Mouse (Mus musculus): ENCODE measurements around the gene Nbr1. TPM values are rescaled to one million over a fixed set of nuclear protein-coding genes. Genes with fewer than 3 reads are reported as not detected.

The Nbr1 gene
- total and polyA plus RNA-seq, 3 experiments, result 77.3 to 98.9 (median 86.2) TPM

DNA sequence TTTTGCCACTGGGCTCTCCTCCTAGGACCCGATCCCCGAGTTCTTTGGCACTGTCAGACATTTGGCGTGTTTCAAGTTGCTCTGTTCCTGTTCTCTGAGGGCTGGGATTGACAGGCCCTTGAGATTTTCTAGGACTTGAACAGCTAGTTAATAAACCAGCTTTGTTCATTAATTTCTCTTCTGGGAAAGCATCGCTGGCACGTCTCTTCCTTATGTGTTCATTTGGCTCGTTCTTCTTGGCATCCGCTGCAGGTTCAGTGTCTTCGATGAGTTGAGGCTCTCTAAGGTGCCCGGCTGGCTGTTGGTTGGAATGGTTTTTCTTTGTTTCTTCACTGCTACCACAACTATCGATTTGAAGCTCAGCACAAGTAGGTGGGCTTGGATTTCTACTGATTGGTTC, 26.9 kb upstream of the Nbr1 start:
- intact Hi-C loops (cut with DNase I), result no loop called here
- TF ChIP-seq CTCF (IDR thresholded peaks at IDR 0.05), result no peak
- TF ChIP-seq EP300 (IDR thresholded peaks at IDR 0.05; ENCODE audit: insufficient read depth, low read depth, low read length), result no peak
- TF ChIP-seq POLR2A (IDR thresholded peaks at IDR 0.05; ENCODE audit: insufficient read depth, low read depth, low read length), result no peak
- no peaks in the 10 kb centered on the region for H3K4me1 ChIP-seq (ENCODE audit: control insufficient read depth, insufficient read depth, low read length)

DNA sequence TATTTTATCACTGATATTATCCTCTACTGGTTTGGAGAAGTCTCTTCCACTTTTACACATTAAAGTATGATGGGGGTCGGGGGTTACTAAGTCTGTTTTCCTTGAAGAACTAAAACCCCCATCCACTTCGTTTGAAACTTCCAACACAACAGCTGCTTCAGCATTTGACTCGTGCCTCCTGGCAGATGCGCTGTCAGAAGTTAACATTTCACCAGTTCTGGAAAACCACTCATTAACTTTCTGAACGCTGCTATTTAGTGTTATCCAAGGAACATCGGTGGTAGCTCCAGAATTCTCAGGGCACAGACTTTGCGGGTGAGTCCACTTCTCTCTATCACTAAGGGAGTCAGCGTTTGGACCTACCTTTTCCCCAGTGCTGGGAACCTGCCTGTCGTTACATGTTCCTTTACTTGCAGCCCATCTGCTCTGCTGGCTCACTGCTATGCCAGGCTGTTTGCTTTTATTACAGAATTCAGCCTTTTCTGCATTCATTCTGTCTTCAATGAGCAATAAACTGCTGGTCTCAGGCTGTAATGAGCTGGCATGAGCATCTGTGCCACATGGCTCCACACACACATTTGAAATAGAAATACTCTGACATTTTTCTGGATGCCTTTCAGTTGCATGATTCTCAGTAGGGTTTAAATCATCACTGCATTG, 25.9 kb upstream of the Nbr1 start:
- Histone ChIP-seq H3K27ac (no peak overlapping the region), H3K27me3 (ENCODE audit: control insufficient read depth, insufficient read depth, low read length) (no peaks in the 10 kb centered on the region), H3K79me2 (replicated peaks; ENCODE audit: control insufficient read depth, insufficient read depth, low read length) (no peaks in the 10 kb centered on the region), H3K36me3 (ENCODE audit: control insufficient read depth, insufficient read depth, low read length) (no peaks in the 10 kb centered on the region), H3K4me3 (no peak overlapping the region), H3K4me1 (ENCODE audit: control insufficient read depth, insufficient read depth, low read length) (no peaks in the 10 kb centered on the region), H3K9ac (ENCODE audit: low read depth, low read length) (no peak overlapping the region)
- intact Hi-C loops (cut with DNase I), result no loop called here
- WGBS, result 93% methylated on average over 9 of the region's 9 CpGs
- no peak for DNase-seq
- TF ChIP-seq CTCF (IDR thresholded peaks at IDR 0.05) (no peak), POLR2A (IDR thresholded peaks at IDR 0.05; ENCODE audit: insufficient read depth, low read depth, low read length) (no peak), EP300 (IDR thresholded peaks at IDR 0.05; ENCODE audit: insufficient read depth, low read depth, low read length) (no peak)

More for the DNA sequence above, 26.9 kb upstream of the Nbr1 start:
- Histone ChIP-seq H3K36me3 (ENCODE audit: control insufficient read depth, insufficient read depth, low read length) (no peaks in the 10 kb centered on the region), H3K27ac (no peak overlapping the region), H3K4me3 (no peak overlapping the region), H3K27me3 (ENCODE audit: control insufficient read depth, insufficient read depth, low read length) (no peaks in the 10 kb centered on the region), H3K9ac (ENCODE audit: low read depth, low read length) (no peak overlapping the region), H3K79me2 (replicated peaks; ENCODE audit: control insufficient read depth, insufficient read depth, low read length) (no peaks in the 10 kb centered on the region)
- no peak for DNase-seq
- 92% methylated on average over 10 of the region's 10 CpGs for WGBS

DNA sequence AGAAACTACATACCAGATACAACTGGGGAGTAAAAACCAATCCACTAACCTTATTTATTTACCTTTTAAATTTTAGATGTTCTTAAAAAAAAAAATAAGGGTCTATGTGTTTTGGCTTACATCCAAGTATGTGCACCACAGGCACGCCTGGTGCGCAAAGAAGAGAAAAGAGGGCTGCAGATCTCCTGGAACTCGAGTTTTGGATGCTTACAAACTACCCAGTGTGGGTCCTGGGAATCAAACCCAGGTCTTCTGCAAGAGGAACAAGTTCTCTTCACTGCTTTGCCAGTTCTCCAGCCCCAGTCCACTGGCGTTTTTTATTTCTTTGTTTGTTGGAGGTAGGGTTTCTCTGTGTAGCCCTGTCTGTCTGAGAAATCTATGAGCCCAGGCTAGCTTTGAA, 25.3 kb upstream of the Nbr1 start:
- Histone ChIP-seq H3K36me3 (ENCODE audit: control insufficient read depth, insufficient read depth, low read length) (no peaks in the 10 kb centered on the region), H3K79me2 (replicated peaks; ENCODE audit: control insufficient read depth, insufficient read depth, low read length) (no peaks in the 10 kb centered on the region), H3K27me3 (ENCODE audit: control insufficient read depth, insufficient read depth, low read length) (no peaks in the 10 kb centered on the region), H3K9ac (ENCODE audit: low read depth, low read length) (no peak overlapping the region), H3K4me1 (ENCODE audit: control insufficient read depth, insufficient read depth, low read length) (no peaks in the 10 kb centered on the region), H3K27ac (no peak overlapping the region), H3K4me3 (no peak overlapping the region)
- 88% methylated on average over 4 of the region's 4 CpGs for WGBS
- intact Hi-C loops (cut with DNase I), result no loop called here
- TF ChIP-seq CTCF (IDR thresholded peaks at IDR 0.05), result no peak
- no peak for TF ChIP-seq POLR2A (IDR thresholded peaks at IDR 0.05; ENCODE audit: insufficient read depth, low read depth, low read length)
- no peak for TF ChIP-seq EP300 (IDR thresholded peaks at IDR 0.05; ENCODE audit: insufficient read depth, low read depth, low read length)
- DNase-seq, result no peak

DNA sequence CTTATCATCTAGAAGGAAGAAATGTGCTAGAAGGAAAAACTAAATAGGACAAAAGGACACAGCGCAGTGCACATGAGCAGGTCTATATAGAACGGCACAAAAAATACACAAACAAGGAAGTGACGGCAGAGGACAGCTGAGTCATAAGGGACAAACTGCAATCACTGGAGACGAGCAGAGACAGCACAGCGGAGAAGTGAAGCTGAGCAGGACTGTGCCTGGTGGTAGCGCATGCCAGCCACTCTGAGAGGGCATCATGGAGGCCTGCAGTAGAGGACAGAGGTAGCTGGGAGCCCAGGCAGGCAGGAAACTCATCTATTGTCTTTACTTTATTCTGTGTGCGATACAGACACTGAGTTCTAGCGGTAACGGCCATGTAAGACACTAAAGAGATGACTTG, 8.4 kb upstream of the Nbr1 start:
- H3K4me1 ChIP-seq (ENCODE audit: control insufficient read depth, insufficient read depth, low read length), result no peaks in the 10 kb centered on the region
- no peak for DNase-seq
- intact Hi-C loops (cut with DNase I), result loop anchor here (5.0 kb wide), 1 partner anchor 1434 kb away; no protein-coding TSS in a partner anchor
- no peaks in the 10 kb centered on the region for H3K36me3 ChIP-seq (ENCODE audit: control insufficient read depth, insufficient read depth, low read length)
- no peak for TF ChIP-seq CTCF (IDR thresholded peaks at IDR 0.05)
- no peak for TF ChIP-seq EP300 (IDR thresholded peaks at IDR 0.05; ENCODE audit: insufficient read depth, low read depth, low read length)
- no peak for TF ChIP-seq POLR2A (IDR thresholded peaks at IDR 0.05; ENCODE audit: insufficient read depth, low read depth, low read length)
- WGBS, result 70% methylated on average over 9 of the region's 9 CpGs
- no peak overlapping the region for H3K4me3 ChIP-seq
- H3K27ac ChIP-seq, result no peak overlapping the region
- no peak overlapping the region for H3K9ac ChIP-seq (ENCODE audit: low read depth, low read length)
- no peaks in the 10 kb centered on the region for H3K27me3 ChIP-seq (ENCODE audit: control insufficient read depth, insufficient read depth, low read length)
- no peaks in the 10 kb centered on the region for H3K79me2 ChIP-seq (replicated peaks; ENCODE audit: control insufficient read depth, insufficient read depth, low read length)

DNA sequence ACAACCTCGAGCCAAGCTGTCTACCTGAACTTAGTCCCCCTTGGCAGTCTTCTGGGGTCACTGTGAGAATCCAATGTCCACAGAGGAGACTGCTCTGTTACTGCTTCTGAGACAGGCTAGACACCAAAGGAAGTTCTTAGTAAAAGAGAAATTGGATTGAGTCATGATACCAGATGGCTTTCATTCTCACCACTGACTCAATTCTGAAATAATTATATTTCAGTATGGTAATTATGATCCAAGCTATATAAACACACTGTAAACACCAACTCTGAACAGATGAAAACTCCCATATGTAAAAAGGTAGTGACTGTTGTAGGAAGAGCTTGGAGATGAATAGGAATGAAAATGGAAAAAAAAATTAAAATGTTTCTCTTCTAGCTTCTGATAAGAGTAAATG, 7.8 kb upstream of the Nbr1 start:
- WGBS, result 46% methylated on average over 1 of the region's 1 CpGs
- no peak for DNase-seq
- TF ChIP-seq CTCF (IDR thresholded peaks at IDR 0.05) (no peak), POLR2A (IDR thresholded peaks at IDR 0.05; ENCODE audit: insufficient read depth, low read depth, low read length) (no peak), EP300 (IDR thresholded peaks at IDR 0.05; ENCODE audit: insufficient read depth, low read depth, low read length) (no peak)

DNA sequence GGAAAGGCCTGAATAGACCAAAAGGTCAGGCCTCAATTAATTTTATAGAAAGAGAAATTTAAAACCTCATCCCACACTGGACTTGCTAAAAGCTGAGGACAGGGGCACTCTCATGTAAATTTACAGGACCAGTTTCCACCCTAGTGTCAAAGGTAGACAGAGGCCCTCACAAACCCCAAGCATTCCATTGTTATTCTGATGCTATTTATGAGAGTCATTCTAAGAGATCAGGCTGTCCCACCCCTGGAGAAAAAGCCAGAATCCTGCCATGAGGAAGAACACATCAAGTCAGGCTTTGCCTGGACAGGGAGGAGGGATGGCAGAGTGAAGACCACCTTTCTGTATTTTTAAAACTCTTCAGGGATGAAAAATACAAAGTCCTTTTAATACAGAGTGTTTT, 3.4 kb upstream of the Nbr1 start:
- no peak for TF ChIP-seq POLR2A (IDR thresholded peaks at IDR 0.05; ENCODE audit: insufficient read depth, low read depth, low read length)
- no peak for TF ChIP-seq EP300 (IDR thresholded peaks at IDR 0.05; ENCODE audit: insufficient read depth, low read depth, low read length)
- TF ChIP-seq CTCF (IDR thresholded peaks at IDR 0.05), result no peak
- no peaks in the 10 kb centered on the region for H3K4me1 ChIP-seq (ENCODE audit: control insufficient read depth, insufficient read depth, low read length)
- H3K9ac ChIP-seq (ENCODE audit: low read depth, low read length), result no peak overlapping the region
- H3K79me2 ChIP-seq (replicated peaks; ENCODE audit: control insufficient read depth, insufficient read depth, low read length), result no peaks in the 10 kb centered on the region
- H3K27ac ChIP-seq, result no peak overlapping the region
- H3K4me3 ChIP-seq, result no peak overlapping the region
- intact Hi-C loops (cut with DNase I), result no loop called here
- no peaks in the 10 kb centered on the region; the same call in 1 of the 2 replicates for H3K36me3 ChIP-seq (ENCODE audit: control insufficient read depth, insufficient read depth, low read length)
- DNase-seq, result no peak
- no peaks in the 10 kb centered on the region for H3K27me3 ChIP-seq (ENCODE audit: control insufficient read depth, insufficient read depth, low read length)

More for the DNA sequence above, 7.8 kb upstream of the Nbr1 start:
- Histone ChIP-seq H3K9ac (ENCODE audit: low read depth, low read length) (no peak overlapping the region), H3K27me3 (ENCODE audit: control insufficient read depth, insufficient read depth, low read length) (no peaks in the 10 kb centered on the region), H3K36me3 (ENCODE audit: control insufficient read depth, insufficient read depth, low read length) (no peaks in the 10 kb centered on the region), H3K4me1 (ENCODE audit: control insufficient read depth, insufficient read depth, low read length) (no peaks in the 10 kb centered on the region), H3K27ac (no peak overlapping the region), H3K4me3 (no peak overlapping the region), H3K79me2 (replicated peaks; ENCODE audit: control insufficient read depth, insufficient read depth, low read length) (no peaks in the 10 kb centered on the region)
- intact Hi-C loops (cut with DNase I), result loop anchor here (5.0 kb wide), 1 partner anchor 1433 kb away; no protein-coding TSS in a partner anchor

All from heart, adult 2 months (tissue).